Mouse (Mus musculus): ENCODE measurements around the gene H2afx.
"Not testable (repeated sequence)": the region's sequence is repeated elsewhere in the genome, so short reads cannot be mapped to it uniquely, and the experiment has no call there.

Gene H2afx

GRCm38 (mm10) chr9:44334396-44335330 lies at the start of gene H2afx:
H2afx (plus strand) TSS chr9:44334694.
- peak; percentile 88 for DNase-seq (ENCODE audit: low spot score)

GRCm38 (mm10) chr9:44286256-44286850 lies 48.1 kb upstream of the H2afx start:
- DNase-seq (ENCODE audit: low spot score), result no peak

GRCm38 (mm10) chr9:44287003-44287400 lies 47.5 kb upstream of the H2afx start:
- no peak for DNase-seq (ENCODE audit: low spot score)

GRCm38 (mm10) chr9:44287401-44288075 lies 47.0 kb upstream of the H2afx start:
- no peak for DNase-seq (ENCODE audit: low spot score)

GRCm38 (mm10) chr9:44288076-44288958 lies 46.2 kb upstream of the H2afx start, which contains the start of gene Abcg4:
Abcg4 (minus strand) TSS chr9:44288615.
- no peak for DNase-seq (ENCODE audit: low spot score)

GRCm38 (mm10) chr9:44288959-44289291 lies 45.6 kb upstream of the H2afx start:
- DNase-seq (ENCODE audit: low spot score), result no peak

- no peak for DNase-seq (ENCODE audit: low spot score)
Observed at GRCm38 (mm10) chr9:44292490-44292889, 42.0 kb upstream of the H2afx start.

GRCm38 (mm10) chr9:44300001-44300400 lies 34.5 kb upstream of the H2afx start:
- not testable (repeated sequence) for DNase-seq (ENCODE audit: low spot score)

GRCm38 (mm10) chr9:44305466-44306079 lies 28.9 kb upstream of the H2afx start, which contains the start of gene Hinfp:
Hinfp (minus strand) TSS chr9:44305671.
- peak; percentile 96 for DNase-seq (ENCODE audit: low spot score)

- DNase-seq (ENCODE audit: low spot score), result no peak
Observed at GRCm38 (mm10) chr9:44306532-44306931, 28.0 kb upstream of the H2afx start.

- no peak for DNase-seq (ENCODE audit: low spot score)
Observed at GRCm38 (mm10) chr9:44307248-44307647, 27.2 kb upstream of the H2afx start.

GRCm38 (mm10) chr9:44309756-44310155 lies 24.7 kb upstream of the H2afx start:
- no peak for DNase-seq (ENCODE audit: low spot score)

GRCm38 (mm10) chr9:44310750-44311135 lies 23.8 kb upstream of the H2afx start:
- DNase-seq (ENCODE audit: low spot score), result no peak

GRCm38 (mm10) chr9:44311136-44312134 lies 23.1 kb upstream of the H2afx start:
- DNase-seq (ENCODE audit: low spot score), result no peak

- DNase-seq (ENCODE audit: low spot score), result no peak
Observed at GRCm38 (mm10) chr9:44313476-44314256, 20.8 kb upstream of the H2afx start.

- no peak for DNase-seq (ENCODE audit: low spot score)
Observed at GRCm38 (mm10) chr9:44314257-44314547, 20.3 kb upstream of the H2afx start.

GRCm38 (mm10) chr9:44314910-44315309 lies 19.6 kb upstream of the H2afx start:
- no peak for DNase-seq (ENCODE audit: low spot score)

- no peak for DNase-seq (ENCODE audit: low spot score)
Observed at GRCm38 (mm10) chr9:44317452-44317851, 17.0 kb upstream of the H2afx start.

- DNase-seq (ENCODE audit: low spot score), result no peak
Observed at GRCm38 (mm10) chr9:44318076-44318825, 16.2 kb upstream of the H2afx start.
